Mouse (Mus musculus) Patski (cell line): ENCODE data around the gene Trub1. TPM values are rescaled to one million over a fixed set of nuclear protein-coding genes. Genes with fewer than 3 reads are reported as not detected.

ENCODE experiments used
- ATAC-seq: fragments of 100-300 bp; one replicate; pipeline ENCODE4 v1.8.0; 2021
- CTCF ChIA-PET: fragments of 350-600 bp; sonication (Branson Sonifier 250); formaldehyde crosslinking; loops from one replicate; lab custom pipeline; 2022; ENCODE audit warnings: inconsistent platforms; lab: Charles Lee
- POLR2A ChIA-PET: fragments of 350-600 bp; sonication (Branson Sonifier 250); formaldehyde crosslinking; loops from one replicate; lab custom pipeline; 2022; ENCODE audit warnings: antibody characterized with exemption, inconsistent platforms; lab: Charles Lee
- DNase-seq: peaks from one replicate; pipeline ENCODE4 v3.0.0-alpha.2; 2011; ENCODE audit warnings: low read depth, low spot score
- H3K27me3 ChIP-seq: fragments of 371-371 bp; one replicate; pipeline ENCODE4 v1.5.1; 2021
- CTCF ChIP-seq: fragments of 100-300 bp; IDR thresholded peaks from one replicate; pipeline ENCODE4 v1.5.1; 2021
- in situ Hi-C: fragments of 300-500 bp; cut with MboI; formaldehyde crosslinking; loops from 3 replicates; pipeline ENCODE4 v1.11.1; 2018; ENCODE audit warnings: low pct_unique_long_range_greater_than_20kb, mixed read lengths
- polyA plus RNA-seq: library from polyadenylated mRNA; unstranded; gene quantifications from one replicate; pipeline ENCODE4 v1.2.3, GENCODE M21; 2021

Gene Trub1
- polyA plus RNA-seq, 1 experiment from 2014 or later: 13.3 TPM

DNA sequence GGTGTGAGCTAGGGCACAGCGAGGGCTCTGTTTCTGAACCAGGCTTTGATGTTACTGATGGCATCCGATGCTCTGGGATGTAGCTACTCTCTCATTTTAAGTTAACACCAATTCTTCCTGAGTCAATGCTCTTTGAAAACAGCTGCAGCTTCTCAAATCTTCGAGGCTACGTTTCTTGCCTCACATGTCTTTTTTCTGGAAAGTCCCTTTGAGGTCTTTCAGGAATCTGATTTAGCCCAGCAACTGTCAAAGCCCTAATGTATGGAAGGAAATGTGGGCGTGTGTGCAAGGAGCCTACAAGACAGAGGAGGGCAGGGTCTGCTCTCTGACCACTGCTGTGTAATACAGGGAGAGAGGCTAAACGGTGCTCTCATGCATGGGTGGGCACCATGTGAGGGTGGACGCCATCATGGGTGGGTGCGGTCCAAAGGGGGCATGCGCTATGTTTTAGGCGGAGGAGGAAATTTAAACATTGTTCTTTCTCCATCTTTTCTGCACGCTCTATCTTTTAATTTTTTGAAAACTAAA, 55.6 kb downstream of the Trub1 start:
- peaks cover 11% of the 10 kb centered on the region for H3K27me3 ChIP-seq
- in situ Hi-C loops: no loop called here
- DNase-seq (no peak), ATAC-seq (no peak)
- POLR2A ChIA-PET: no interaction called here
- no peak for TF ChIP-seq CTCF
- CTCF ChIA-PET: no interaction called here

DNA sequence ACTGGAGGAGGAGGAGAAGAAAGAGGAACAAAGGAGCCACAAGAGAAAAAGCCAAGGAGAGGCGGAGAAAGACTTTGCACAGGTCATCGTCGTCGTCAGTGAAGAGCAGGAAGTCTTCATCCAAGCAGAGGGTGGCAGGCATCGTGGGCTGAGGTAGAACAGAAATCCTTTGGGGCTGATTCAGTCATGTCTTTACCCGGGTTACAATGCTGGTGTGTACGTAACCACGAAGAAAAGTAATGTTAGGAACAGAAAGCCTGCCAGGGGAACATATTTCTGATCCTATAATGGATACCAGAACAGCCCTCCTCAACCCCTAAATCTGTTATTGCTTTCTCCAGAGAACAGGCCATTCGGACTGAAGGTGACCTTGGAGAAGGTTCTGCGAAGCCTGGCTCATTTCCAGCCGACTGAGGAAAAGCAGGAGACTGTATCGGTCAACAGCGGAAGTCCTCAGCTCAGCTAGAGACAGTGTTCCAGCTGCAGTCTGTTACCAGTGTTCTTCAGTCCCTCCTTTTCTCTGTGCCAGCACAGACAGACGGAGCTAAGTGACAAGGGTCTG, 57.1 kb downstream of the Trub1 start:
- in situ Hi-C loops: no loop called here
- ATAC-seq (no peak), DNase-seq (no peak)
- TF ChIP-seq CTCF: no peak
- CTCF ChIA-PET: interaction anchor here (1.3 kb wide), 1 partner anchor 46 kb away, joined by 4 read pairs; no protein-coding TSS in a partner anchor
- POLR2A ChIA-PET: no interaction called here
- H3K27me3 ChIP-seq: peaks cover 9% of the 10 kb centered on the region

DNA sequence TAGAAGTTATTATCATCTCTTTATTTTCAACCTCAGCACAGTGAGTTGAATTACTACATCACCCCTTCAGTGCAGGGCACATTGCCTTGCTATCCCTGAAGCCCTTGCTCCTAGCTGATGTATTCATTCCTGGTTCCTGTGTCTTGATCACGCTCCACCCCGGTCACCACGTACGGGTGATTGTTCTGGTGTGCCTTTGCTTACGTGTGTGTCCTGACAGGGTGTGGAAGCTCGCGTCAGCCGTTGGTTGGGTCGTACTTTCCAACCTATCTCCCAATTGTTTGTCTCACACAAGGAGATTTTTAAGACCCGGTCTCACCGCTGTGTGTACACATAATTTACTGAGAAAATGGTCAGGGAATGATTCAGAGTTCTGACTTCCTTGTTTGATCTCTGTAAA, 58.1 kb downstream of the Trub1 start:
- in situ Hi-C loops: no loop called here
- peaks cover 9% of the 10 kb centered on the region for H3K27me3 ChIP-seq
- no peak for ATAC-seq
- DNase-seq: no peak
- ChIA-PET POLR2A (no interaction called here), CTCF (interaction anchor here (1.1 to 1.3 kb wide), 3 partner anchors 12 to 45 kb away, joined by 3 to 4 read pairs (median 3); no protein-coding TSS in a partner anchor)
- TF ChIP-seq CTCF: no peak

DNA sequence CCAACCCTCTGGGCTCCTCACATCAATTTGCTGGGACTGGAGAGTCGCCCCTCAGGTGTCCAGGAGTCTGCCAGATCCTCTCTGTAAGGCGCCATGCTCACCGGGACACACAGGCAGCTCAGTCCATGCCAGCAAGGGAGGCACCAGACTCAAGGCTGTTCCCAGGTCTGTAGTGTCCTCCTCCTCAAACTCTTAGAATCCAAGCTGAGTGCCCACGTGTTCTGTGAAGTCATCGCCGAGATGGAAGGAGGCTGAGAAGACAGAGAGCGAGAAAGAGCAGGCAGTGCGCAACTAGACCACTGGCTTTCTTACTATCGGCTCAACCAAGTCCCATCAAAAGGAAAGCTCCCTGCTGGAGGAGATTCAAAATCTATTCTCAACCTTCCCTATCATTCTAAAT, 60.4 kb downstream of the Trub1 start:
- DNase-seq (no peak), ATAC-seq (no peak)
- ChIA-PET CTCF (interaction anchor here (0.6 to 1.8 kb wide), 2 partner anchors 10 to 58 kb away, joined by 3 to 5 read pairs; no protein-coding TSS in a partner anchor), POLR2A (no interaction called here)
- TF ChIP-seq CTCF: no peak
- in situ Hi-C loops: no loop called here
- H3K27me3 ChIP-seq: peaks cover 9% of the 10 kb centered on the region

DNA sequence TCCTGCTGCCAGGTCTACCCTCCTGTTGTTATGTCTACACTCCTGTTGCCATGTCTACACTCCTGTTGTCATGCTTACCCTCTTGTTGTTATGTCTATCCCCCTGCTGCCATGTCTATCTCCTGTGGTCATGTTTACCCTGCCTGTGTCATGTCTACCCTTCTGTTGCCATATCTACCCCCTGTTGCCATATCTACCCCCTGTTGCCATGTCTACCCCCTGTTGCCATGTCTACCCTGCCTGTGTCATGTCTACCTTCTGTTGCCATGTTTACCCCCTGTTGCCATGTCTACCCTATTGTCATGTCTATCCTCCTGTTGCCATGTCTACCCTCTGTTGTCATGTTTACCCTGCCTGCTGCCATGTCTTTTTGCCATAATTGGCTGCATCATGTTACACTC, 69.0 kb downstream of the Trub1 start:
- in situ Hi-C loops: no loop called here
- TF ChIP-seq CTCF: no peak
- H3K27me3 ChIP-seq: peaks cover 18% of the 10 kb centered on the region
- DNase-seq (no peak), ATAC-seq (no peak)
- ChIA-PET CTCF (no interaction called here), POLR2A (no interaction called here)

DNA sequence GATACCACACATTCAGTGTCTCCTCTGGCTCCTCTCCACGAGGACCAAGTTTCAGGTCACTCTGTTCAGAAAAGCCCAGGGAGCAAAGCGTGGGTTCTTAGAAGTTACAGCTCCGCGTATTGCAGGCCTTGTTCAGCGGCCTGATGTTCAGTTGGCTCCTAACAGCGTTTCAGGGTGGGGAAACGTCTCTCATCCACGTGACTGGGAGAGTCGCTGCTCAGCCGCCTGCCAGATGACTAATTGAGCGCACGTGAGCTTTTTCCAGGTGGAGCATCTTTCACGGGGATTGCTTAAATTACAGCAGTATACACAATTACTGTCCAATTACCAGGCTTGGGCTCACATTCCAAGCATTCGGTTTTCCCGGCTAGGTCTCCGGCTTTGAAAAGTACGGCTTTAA, 70.7 kb downstream of the Trub1 start:
- peaks cover 22% of the 10 kb centered on the region for H3K27me3 ChIP-seq
- ChIA-PET POLR2A (no interaction called here), CTCF (interaction anchor here (1.0 to 1.4 kb wide), 2 partner anchors 10 to 13 kb away, joined by 3 to 5 read pairs; no protein-coding TSS in a partner anchor)
- in situ Hi-C loops: no loop called here
- TF ChIP-seq CTCF: no peak
- DNase-seq: no peak
- no peak for ATAC-seq

DNA sequence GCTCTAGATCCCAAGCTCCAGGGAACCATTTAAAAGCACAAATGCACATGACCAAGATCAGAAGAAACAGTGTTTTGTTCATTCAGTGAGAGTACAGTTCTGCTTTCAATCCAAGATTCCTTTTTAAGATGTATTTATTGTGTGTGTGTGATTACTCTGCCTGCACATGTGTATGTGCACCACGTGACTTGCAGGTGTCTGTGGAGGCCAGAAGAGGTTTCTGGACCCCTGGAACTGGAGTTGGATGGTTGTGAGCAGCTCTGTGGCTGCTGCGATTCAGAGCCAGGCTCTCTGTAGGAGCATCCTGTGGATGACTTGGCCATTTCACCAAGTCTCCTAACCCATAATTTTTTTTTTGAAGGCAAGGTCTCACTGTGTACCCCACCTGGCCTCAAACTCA, 73.0 kb downstream of the Trub1 start:
- CTCF ChIA-PET: interaction anchor here (1.8 kb wide), 1 partner anchor 51 kb away, joined by 4 read pairs; no protein-coding TSS in a partner anchor
- DNase-seq (no peak), ATAC-seq (no peak)
- H3K27me3 ChIP-seq: peaks cover 36% of the 10 kb centered on the region
- in situ Hi-C loops: no loop called here
- POLR2A ChIA-PET: interaction anchor here (0.6 kb wide), 1 partner anchor 154 kb away, joined by 3 read pairs; no protein-coding TSS in a partner anchor
- TF ChIP-seq CTCF: no peak

DNA sequence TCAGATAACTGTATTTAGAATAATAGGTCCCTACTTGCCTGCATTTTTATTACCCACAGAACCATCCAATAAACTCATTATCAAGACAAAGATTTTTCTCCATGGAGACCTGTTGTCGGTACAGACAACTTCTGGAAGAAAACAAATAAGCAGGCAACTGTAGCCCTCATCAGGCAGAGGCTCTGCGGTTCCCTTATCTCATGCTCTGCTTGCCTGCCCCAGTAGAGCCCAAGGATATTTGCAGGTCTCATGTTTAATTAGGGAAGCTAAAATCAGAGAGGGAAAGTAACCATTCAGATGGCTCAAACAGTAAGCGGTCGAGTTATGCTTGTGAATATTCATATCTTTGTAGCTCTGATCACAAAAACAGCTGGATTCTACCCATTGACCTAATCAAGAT, 77.5 kb downstream of the Trub1 start:
- peaks cover 46% of the 10 kb centered on the region for H3K27me3 ChIP-seq
- CTCF ChIA-PET: interaction anchor here (1.5 kb wide), 1 partner anchor 18 kb away, joined by 4 read pairs; no protein-coding TSS in a partner anchor
- in situ Hi-C loops: no loop called here
- ATAC-seq (no peak), DNase-seq (no peak)
- POLR2A ChIA-PET: no interaction called here
- TF ChIP-seq CTCF: no peak

DNA sequence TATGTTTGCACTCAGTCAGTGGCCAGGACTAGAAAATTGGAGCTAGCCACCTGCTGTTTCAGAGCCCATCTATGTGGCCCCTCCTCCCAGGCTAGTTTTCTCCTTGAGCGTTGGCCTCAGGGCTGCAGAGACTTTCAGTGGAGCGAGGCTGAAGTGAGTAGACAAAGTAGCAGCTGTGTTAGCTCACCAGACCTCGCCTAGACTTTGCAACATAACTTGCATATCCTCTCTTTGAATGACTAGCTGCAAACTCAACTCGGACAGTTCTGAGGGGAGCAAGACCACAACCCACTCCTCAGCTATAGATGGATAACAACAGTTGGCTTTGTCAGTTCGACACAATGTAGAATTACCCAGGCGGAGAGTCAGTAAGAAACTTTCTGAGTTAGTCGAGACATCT, 81.5 kb downstream of the Trub1 start:
- POLR2A ChIA-PET: no interaction called here
- no peak for ATAC-seq
- in situ Hi-C loops: no loop called here
- CTCF ChIA-PET: no interaction called here
- no peak for TF ChIP-seq CTCF
- no peak for DNase-seq
- H3K27me3 ChIP-seq: peaks cover 42% of the 10 kb centered on the region

DNA sequence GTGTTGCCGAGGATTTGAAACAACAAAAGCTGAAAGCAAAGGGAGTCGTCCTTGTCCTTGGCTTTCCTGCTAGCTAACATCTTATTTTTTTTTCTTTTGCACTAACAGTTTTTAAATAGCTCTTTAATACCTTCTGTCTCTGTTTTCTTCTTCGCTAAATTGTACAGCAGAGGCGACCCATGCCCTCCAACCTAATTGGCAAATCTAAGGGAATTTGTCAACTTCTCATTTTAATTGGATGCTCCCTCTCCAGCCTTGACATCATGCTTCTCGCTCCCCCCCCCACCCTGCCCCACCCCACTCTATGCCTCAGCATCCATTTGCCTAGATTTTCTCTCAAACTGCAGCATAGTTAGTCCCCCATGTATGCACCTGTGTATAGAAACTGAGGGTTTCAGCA, 83.8 kb downstream of the Trub1 start:
- peaks cover 37% of the 10 kb centered on the region for H3K27me3 ChIP-seq
- no peak for TF ChIP-seq CTCF
- CTCF ChIA-PET: no interaction called here
- DNase-seq (no peak), ATAC-seq (no peak)
- in situ Hi-C loops: no loop called here
- POLR2A ChIA-PET: no interaction called here

DNA sequence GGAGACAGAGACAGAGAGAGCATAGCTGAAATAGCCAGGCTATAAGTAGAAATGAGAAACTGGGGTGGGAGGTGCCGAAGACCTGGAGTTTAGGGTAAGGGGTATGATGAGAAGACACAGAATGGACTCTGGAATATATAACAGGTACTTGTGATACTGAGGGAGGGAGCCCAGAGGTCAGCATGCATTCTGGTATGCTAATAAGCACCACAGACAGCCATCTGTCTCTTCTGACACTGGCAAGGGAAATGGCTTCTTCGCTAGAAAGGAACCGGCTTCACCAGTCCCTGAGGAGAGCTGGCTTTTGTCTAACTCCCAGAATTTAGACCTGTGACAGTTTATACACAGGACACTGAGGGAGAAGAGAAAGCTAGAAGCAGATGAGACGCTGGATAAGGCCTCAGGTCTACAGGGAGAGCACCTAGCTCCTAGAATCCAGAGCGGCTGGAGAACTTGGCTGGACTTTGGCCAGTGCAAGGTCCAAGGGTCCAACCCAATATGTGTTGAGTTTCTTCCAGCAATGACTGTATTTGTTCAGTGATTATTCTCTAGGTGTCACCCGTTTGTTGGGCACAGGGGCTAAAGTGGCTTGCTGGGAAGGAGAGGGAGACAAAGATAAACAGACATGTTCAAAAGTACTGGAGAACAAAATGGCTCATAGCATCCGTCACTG, 84.9 kb downstream of the Trub1 start:
- in situ Hi-C loops: no loop called here
- TF ChIP-seq CTCF: no peak
- POLR2A ChIA-PET: no interaction called here
- no peak for ATAC-seq
- peaks cover 42% of the 10 kb centered on the region for H3K27me3 ChIP-seq
- DNase-seq: no peak
- CTCF ChIA-PET: no interaction called here
